Comparison of ENCODE assay signal across 37 mouse cellular contexts in the genomic region with DNA sequence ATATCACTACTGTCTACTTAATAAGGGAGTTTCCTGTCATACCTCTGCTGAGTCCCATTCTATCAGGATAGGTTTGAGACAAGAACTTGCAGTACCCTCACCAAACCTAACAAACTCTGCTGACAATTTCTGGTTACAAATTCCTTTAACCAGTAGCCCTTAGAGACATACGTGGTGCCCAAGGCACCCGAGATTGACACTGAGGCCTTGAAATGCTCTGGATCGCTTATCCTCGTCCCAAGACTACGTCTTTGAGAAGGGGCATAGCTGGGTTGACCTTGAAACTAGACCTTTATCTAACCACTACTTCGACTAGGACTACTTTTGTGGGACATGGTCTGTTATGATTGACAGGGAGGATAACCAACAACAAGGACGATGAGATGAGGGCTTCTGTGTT. TPM values are rescaled to one million over a fixed set of nuclear protein-coding genes. Genes with fewer than 3 reads are reported as not detected.
"Had no signal": no experiment of that assay in that cellular context is flagged by ENCODE, and none has a peak within 500 bp of the region (broad histone marks: within the 10 kb centered on the region; RNA-seq: fewer than 3 reads in every experiment).

No protein-coding gene starts in this region.

- H3K27me3 ChIP-seq: embryonic facial prominence, embryonic 12.5 days; embryonic facial prominence, embryonic 15.5 days; forebrain, embryonic 15.5 days had no signal

- H3K4me2 ChIP-seq: embryonic facial prominence, embryonic 12.5 days; embryonic facial prominence, embryonic 13.5 days; embryonic facial prominence, embryonic 15.5 days; forebrain, embryonic 12.5 days; forebrain, embryonic 13.5 days; forebrain, embryonic 15.5 days had no signal

- H3K36me3 ChIP-seq: embryonic facial prominence, embryonic 10.5 days; embryonic facial prominence, embryonic 12.5 days; embryonic facial prominence, embryonic 13.5 days; embryonic facial prominence, embryonic 15.5 days; forebrain, embryonic 10.5 days; forebrain, embryonic 12.5 days; forebrain, embryonic 15.5 days had no signal

- DNase-seq: cerebellum, adult 9-10 months; cerebellum, adult 9-11 months; cerebellum, postnatal 10 days; cerebellum, postnatal 14 days; cerebellum, postnatal 25 days; cerebellum, postnatal 36 days; embryo, embryonic 11 days; forebrain, postnatal 0 days; gastrocnemius, adult 2 months; gastrocnemius, postnatal 10 days; gastrocnemius, postnatal 14 days; gastrocnemius, postnatal 25 days; gastrocnemius, postnatal 36 days; heart, adult 18-20 months; heart, adult 2 months had no signal

- H3K4me1 ChIP-seq: embryonic facial prominence, embryonic 10.5 days; embryonic facial prominence, embryonic 12.5 days; embryonic facial prominence, embryonic 13.5 days; embryonic facial prominence, embryonic 15.5 days; forebrain, embryonic 10.5 days; forebrain, embryonic 12.5 days; forebrain, embryonic 13.5 days; forebrain, embryonic 15.5 days had no signal

- H3K27ac ChIP-seq: embryonic facial prominence, embryonic 10.5 days; embryonic facial prominence, embryonic 12.5 days; embryonic facial prominence, embryonic 13.5 days; embryonic facial prominence, embryonic 15.5 days; forebrain, embryonic 10.5 days; forebrain, embryonic 12.5 days; forebrain, embryonic 13.5 days; forebrain, embryonic 15.5 days; gastrocnemius, adult 2 months; heart, adult 2 months had no signal

- H3K4me3 ChIP-seq: embryonic facial prominence, embryonic 10.5 days; embryonic facial prominence, embryonic 12.5 days; embryonic facial prominence, embryonic 13.5 days; embryonic facial prominence, embryonic 15.5 days; erythroblast, embryonic 14.5 days; forebrain, embryonic 10.5 days; forebrain, embryonic 12.5 days; forebrain, embryonic 13.5 days; forebrain, embryonic 15.5 days; gastrocnemius, adult 2 months; heart, adult 2 months had no signal

- H3K9ac ChIP-seq: embryonic facial prominence, embryonic 12.5 days; embryonic facial prominence, embryonic 13.5 days; embryonic facial prominence, embryonic 15.5 days; forebrain, embryonic 12.5 days; forebrain, embryonic 13.5 days; forebrain, embryonic 15.5 days; forebrain, postnatal 0 days had no signal

- H3K9me3 ChIP-seq: embryonic facial prominence, embryonic 10.5 days; embryonic facial prominence, embryonic 12.5 days; embryonic facial prominence, embryonic 13.5 days; embryonic facial prominence, embryonic 15.5 days; forebrain, embryonic 10.5 days; forebrain, embryonic 12.5 days; forebrain, embryonic 13.5 days; forebrain, embryonic 15.5 days had no signal

RNA-seq across cellular contexts. Expression of gene Btnl2, which starts 9.1 kb away (rescaled TPM):
- total RNA-seq: common myeloid progenitor, adult 5-6 weeks; forebrain, postnatal 0 days; granulocyte monocyte progenitor cell, adult 5-6 weeks had no signal
- polyA plus RNA-seq: cortical plate, adult 2 months; embryonic facial prominence, embryonic 10.5 days; embryonic facial prominence, embryonic 12.5 days; embryonic facial prominence, embryonic 14.5 days; erythroblast, embryonic 14.5 days; forebrain, embryonic 10.5 days; forebrain, embryonic 11.5 days; forebrain, embryonic 12.5 days; forebrain, embryonic 13.5 days; forebrain, embryonic 14.5 days; forebrain, embryonic 16.5 days; forebrain, postnatal 0 days; frontal cortex, adult 2 months had no signal

RNA-seq across cellular contexts. Expression of gene H2-Eb2, which starts 20.0 kb away (rescaled TPM):
- total RNA-seq: common myeloid progenitor, adult 5-6 weeks; forebrain, postnatal 0 days; gastrocnemius, adult 18-20 months; gastrocnemius, adult 2 months; gastrocnemius, adult 8-10 months; gastrocnemius, postnatal 10 days; gastrocnemius, postnatal 14 days; gastrocnemius, postnatal 25 days; gastrocnemius, postnatal 36 days; gastrocnemius, postnatal 4 days; granulocyte monocyte progenitor cell, adult 5-6 weeks; heart, adult 2 months; heart, adult 8-10 months had no signal
- polyA plus RNA-seq: cortical plate, adult 2 months; embryonic facial prominence, embryonic 10.5 days; embryonic facial prominence, embryonic 11.5 days; embryonic facial prominence, embryonic 12.5 days; embryonic facial prominence, embryonic 13.5 days; embryonic facial prominence, embryonic 14.5 days; embryonic facial prominence, embryonic 15.5 days; erythroblast, embryonic 14.5 days; forebrain, embryonic 10.5 days; forebrain, embryonic 11.5 days; forebrain, embryonic 12.5 days; forebrain, embryonic 13.5 days; forebrain, embryonic 14.5 days; forebrain, embryonic 16.5 days; frontal cortex, adult 2 months had no signal

RNA-seq across cellular contexts. Expression of gene Btnl1, which starts 31.4 kb away (rescaled TPM):
- total RNA-seq: common myeloid progenitor, adult 5-6 weeks; forebrain, postnatal 0 days; gastrocnemius, adult 18-20 months; gastrocnemius, adult 2 months; gastrocnemius, adult 8-10 months; gastrocnemius, postnatal 10 days; gastrocnemius, postnatal 14 days; gastrocnemius, postnatal 25 days; gastrocnemius, postnatal 36 days; gastrocnemius, postnatal 4 days; granulocyte monocyte progenitor cell, adult 5-6 weeks; heart, adult 18-20 months; heart, adult 2 months; heart, adult 8-10 months had no signal
- polyA plus RNA-seq: cortical plate, adult 2 months; embryonic facial prominence, embryonic 10.5 days; embryonic facial prominence, embryonic 11.5 days; embryonic facial prominence, embryonic 12.5 days; embryonic facial prominence, embryonic 13.5 days; embryonic facial prominence, embryonic 14.5 days; embryonic facial prominence, embryonic 15.5 days; erythroblast, embryonic 14.5 days; forebrain, embryonic 10.5 days; forebrain, embryonic 11.5 days; forebrain, embryonic 12.5 days; forebrain, embryonic 13.5 days; forebrain, embryonic 14.5 days; forebrain, embryonic 15.5 days; forebrain, embryonic 16.5 days; forebrain, postnatal 0 days; frontal cortex, adult 2 months; heart, adult 2 months had no signal

RNA-seq across cellular contexts. Expression of gene H2-Eb1, which starts 39.8 kb away (rescaled TPM):
- polyA plus RNA-seq: erythroblast, embryonic 14.5 days had no signal

RNA-seq across cellular contexts. Expression of gene BC051142, which starts 53.1 kb away (rescaled TPM):
- total RNA-seq: gastrocnemius, adult 18-20 months; gastrocnemius, adult 8-10 months; gastrocnemius, postnatal 25 days; gastrocnemius, postnatal 36 days; heart, adult 18-20 months; heart, adult 2 months had no signal
- polyA plus RNA-seq: erythroblast, embryonic 14.5 days had no signal
